Mouse (Mus musculus) bone marrow, adult 2 months (tissue): ENCODE results near the gene 4930522H14Rik. TPM values are rescaled to one million over a fixed set of nuclear protein-coding genes. Genes with fewer than 3 reads are reported as not detected.

Experiments used
- H3K27ac ChIP-seq: fragments of 200-500 bp; 2 replicates; pipeline ENCODE4 v1.5.1; 2012; ENCODE audit warnings: low read depth, mild to moderate bottlenecking, control low read depth, inconsistent platforms, low read length; ENCODE audit not compliant: control insufficient read depth, poor library complexity, insufficient read depth
- H3K4me1 ChIP-seq: fragments of 200-500 bp; 2 replicates; pipeline ENCODE4 v1.6.1; 2011; ENCODE audit warnings: low read length; ENCODE audit not compliant: control insufficient read depth, insufficient read depth
- H3K4me3 ChIP-seq: fragments of 200-500 bp; replicated peaks from 2 replicates; pipeline ENCODE3; 2011; ENCODE audit warnings: mild to moderate bottlenecking, low read depth, low read length, control low read depth; ENCODE audit not compliant: control insufficient read depth
- CTCF ChIP-seq: fragments of 200-500 bp; IDR thresholded peaks from 2 replicates; pipeline ENCODE4 v1.5.1; 2011; ENCODE audit warnings: low read length, control low read depth; ENCODE audit not compliant: control insufficient read depth, insufficient read depth
- POLR2A ChIP-seq: fragments of 200-500 bp; IDR thresholded peaks from 2 replicates; pipeline ENCODE4 v1.6.1; 2011; ENCODE audit warnings: low read depth, mild to moderate bottlenecking, control low read depth, low read length, borderline replicate concordance; ENCODE audit not compliant: control insufficient read depth
- WGBS: fragments of 180-500 bp; shearing (Covaris S2); methylation state at CpG from one replicate; pipeline ENCODE4 v1.1.7; 2018; 5-methylcytosine and 5-hydroxymethylcytosine counted together
- polyA plus RNA-seq: library from polyadenylated mRNA; stranded (reverse); fragments of >200 nt; gene quantifications from 2 replicates; pipeline ENCODE4 v1.2.4, GENCODE M21; 2011; ENCODE audit warnings: low replicate concordance; ENCODE audit not compliant: missing spikeins, insufficient read depth, insufficient read length

Gene 4930522H14Rik
- polyA plus RNA-seq, 1 experiment: not detected

- WGBS: 10% methylated on average over 11 of the region's 11 CpGs
- TF ChIP-seq CTCF (no peak), POLR2A (no peak)
- Histone ChIP-seq H3K27ac (no peak overlapping the region), H3K4me1 (no peaks in the 10 kb centered on the region), H3K4me3 (no peak overlapping the region)
Measured at GRCm38 (mm10) chr4:109550338-109551150, 19.4 kb upstream of the 4930522H14Rik start.

GRCm38 (mm10) chr4:109547306-109547705, 16.2 kb upstream of the 4930522H14Rik start:
- no peaks in the 10 kb centered on the region for H3K4me1 ChIP-seq
- WGBS: 14% methylated on average over 2 of the region's 2 CpGs
- TF ChIP-seq POLR2A (no peak), CTCF (no peak)
- no peak overlapping the region for H3K27ac ChIP-seq
- H3K4me3 ChIP-seq: no peak overlapping the region

- Histone ChIP-seq H3K4me3 (no peak overlapping the region), H3K27ac (no peak overlapping the region), H3K4me1 (no peaks in the 10 kb centered on the region)
- TF ChIP-seq POLR2A (no peak), CTCF (no peak)
- WGBS: 84% methylated on average over 2 of the region's 2 CpGs
Measured at GRCm38 (mm10) chr4:109546538-109546937, 15.4 kb upstream of the 4930522H14Rik start.

DNA sequence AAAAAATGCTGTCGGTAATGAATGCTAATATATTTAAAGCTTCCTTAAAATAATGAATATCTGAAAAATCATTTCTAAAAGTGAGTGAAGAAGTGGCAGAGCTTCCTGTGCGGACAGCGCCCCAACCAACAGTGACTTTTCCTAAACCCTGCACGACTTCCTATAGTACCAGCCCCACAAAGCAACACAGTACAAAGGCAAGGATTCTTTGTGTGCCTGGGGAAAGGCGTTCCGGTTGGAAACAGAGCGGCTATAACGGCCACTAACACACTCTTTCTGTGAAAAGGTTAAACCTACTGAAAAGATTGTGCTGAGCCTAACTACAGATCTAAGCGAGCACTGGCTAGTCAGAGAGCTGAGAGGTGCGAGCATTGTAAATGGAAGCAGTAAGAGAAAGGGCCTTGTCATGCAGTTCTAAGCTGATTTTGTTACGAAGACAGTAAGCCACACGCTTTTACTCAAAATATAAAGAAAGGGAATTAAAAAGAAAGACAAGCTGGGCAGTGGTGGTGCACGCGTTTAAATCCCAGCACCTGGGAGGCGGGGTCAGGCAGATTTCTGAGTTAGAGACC, 766 bp downstream of the 4930522H14Rik start:
- Histone ChIP-seq H3K4me1 (no peaks in the 10 kb centered on the region), H3K27ac (no peak overlapping the region), H3K4me3 (no peak overlapping the region)
- 75% methylated on average over 15 of the region's 15 CpGs for WGBS
- TF ChIP-seq CTCF (no peak), POLR2A (no peak)

- H3K27ac ChIP-seq: no peak overlapping the region
- 2% methylated on average over 5 of the region's 5 CpGs for WGBS
- no peaks in the 10 kb centered on the region; the same call in 1 of the 2 replicates for H3K4me1 ChIP-seq
- TF ChIP-seq POLR2A (no peak), CTCF (peak; percentile 10; the same call in 1 of the 2 replicates)
- no peak overlapping the region for H3K4me3 ChIP-seq
Measured at GRCm38 (mm10) chr4:109504885-109505284, 26.2 kb downstream of the 4930522H14Rik start.

GRCm38 (mm10) chr4:109498476-109498875, 32.6 kb downstream of the 4930522H14Rik start:
- TF ChIP-seq POLR2A (no peak), CTCF (no peak)
- 88% methylated on average over 11 of the region's 11 CpGs for WGBS
- H3K27ac ChIP-seq: no peak overlapping the region
- no peak overlapping the region for H3K4me3 ChIP-seq
- H3K4me1 ChIP-seq: no peaks in the 10 kb centered on the region

DNA sequence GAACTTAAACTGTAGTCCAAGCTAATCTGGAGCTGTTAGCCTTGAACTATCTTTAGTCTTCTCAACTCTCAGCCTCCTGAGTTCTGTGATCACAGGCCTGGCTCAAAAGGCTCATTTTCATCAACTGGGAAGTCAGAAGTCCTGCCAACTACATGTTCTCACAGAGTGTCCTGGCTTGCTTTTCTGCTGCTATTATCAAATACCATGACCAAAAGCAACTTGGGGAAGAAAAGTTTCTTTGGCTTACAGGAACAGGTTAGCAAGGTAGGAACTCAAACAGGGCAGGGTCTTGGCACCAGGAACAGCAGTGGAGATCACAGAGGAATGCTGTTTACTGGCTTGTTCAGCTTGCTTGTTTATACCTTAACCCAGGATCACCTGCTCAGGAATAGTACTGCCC, 37.5 kb downstream of the 4930522H14Rik start:
- no peak overlapping the region for H3K4me3 ChIP-seq
- TF ChIP-seq POLR2A: no peak
- TF ChIP-seq CTCF: no peak
- no peak overlapping the region for H3K27ac ChIP-seq
- no peaks in the 10 kb centered on the region for H3K4me1 ChIP-seq

- Histone ChIP-seq H3K4me3 (no peak overlapping the region), H3K27ac (no peak overlapping the region), H3K4me1 (peaks cover 2% of the 10 kb centered on the region; the same call in 1 of the 2 replicates)
- TF ChIP-seq POLR2A (no peak), CTCF (no peak)
- 58% methylated on average over 1 of the region's 1 CpGs for WGBS
Measured at GRCm38 (mm10) chr4:109488812-109489211, 42.3 kb downstream of the 4930522H14Rik start.
